Mouse (Mus musculus) midbrain, postnatal 0 days (tissue): ENCODE measurements around the gene Rcbtb1. TPM values are rescaled to one million over a fixed set of nuclear protein-coding genes. Genes with fewer than 3 reads are reported as not detected.
A peak's percentile ranks its signal among the peaks of the same experiment; 100 is the strongest.

Experiments used
- ATAC-seq: fragments of 200-750 bp; cut with Nextera tagmentation; 2 replicates; pipeline ENCODE4 v1.8.0; 2017; ENCODE audit warnings: moderate number of reproducible peaks, mild to moderate bottlenecking, moderate TSS enrichment, moderate library complexity; ENCODE audit not compliant: low FRiP score
- DNase-seq: peaks from one replicate; pipeline ENCODE4 v3.0.0-alpha.2; 2015; ENCODE audit warnings: low spot score
- H3K27ac ChIP-seq: fragments of 300-500 bp; sonication (generic); 2 replicates; pipeline ENCODE4 v1.5.1; 2014; ENCODE audit warnings: low read depth, mild to moderate bottlenecking, low read length, mixed read lengths
- H3K27me3 ChIP-seq: fragments of 300-500 bp; sonication (generic); 2 replicates; pipeline ENCODE4 v1.6.1; 2014; ENCODE audit warnings: low read length, control low read depth, mixed read lengths; ENCODE audit not compliant: insufficient read depth
- H3K36me3 ChIP-seq: fragments of 300-500 bp; sonication (generic); 2 replicates; pipeline ENCODE4 v1.6.1; 2014; ENCODE audit warnings: low read length, control low read depth, mixed read lengths; ENCODE audit not compliant: insufficient read depth
- H3K4me1 ChIP-seq: fragments of 300-500 bp; sonication (generic); 2 replicates; pipeline ENCODE4 v1.6.1; 2014; ENCODE audit warnings: mild to moderate bottlenecking, control low read depth, antibody characterized with exemption, low read length, mixed read lengths; ENCODE audit not compliant: insufficient read depth
- H3K4me2 ChIP-seq: fragments of 300-500 bp; sonication (generic); 2 replicates; pipeline ENCODE4 v1.6.1; 2014; ENCODE audit warnings: low read depth, mild to moderate bottlenecking, low read length, mixed read lengths; ENCODE audit not compliant: poor library complexity, severe bottlenecking
- H3K4me3 ChIP-seq: fragments of 300-500 bp; sonication (generic); 2 replicates; pipeline ENCODE4 v1.5.1; 2014; ENCODE audit warnings: low read depth, mild to moderate bottlenecking, low read length, moderate library complexity
- H3K9ac ChIP-seq: fragments of 300-500 bp; sonication (generic); replicated peaks from 2 replicates; pipeline ENCODE4 v1.6.1; 2014; ENCODE audit warnings: mild to moderate bottlenecking, low read length, moderate library complexity, mixed read lengths; ENCODE audit not compliant: poor library complexity, severe bottlenecking
- H3K9me3 ChIP-seq: fragments of 300-500 bp; sonication (generic); 2 replicates; pipeline ENCODE4 v1.6.1; 2016; ENCODE audit warnings: low read length, control low read depth
- CTCF ChIP-seq: IDR thresholded peaks from 2 replicates; pipeline ENCODE4 v1.5.1; 2016; ENCODE audit warnings: antibody characterized with exemption, mild to moderate bottlenecking
- whole genome bisulfite sequencing: fragments of 180-500 bp; shearing (Covaris S2); extraction: QIAGEN DNeasy Blood & Tissue Kit; methylation state at CpG from one replicate; pipeline ENCODE4 v1.1.7; 2014; 5-methylcytosine and 5-hydroxymethylcytosine counted together
- polyA plus RNA-seq: library from polyadenylated mRNA; unstranded; fragments of >200 nt; fragmentation: Nextera tagmentation; extraction: Ambion mirVana; gene quantifications from 2 replicates; pipeline ENCODE4 v1.2.1, GENCODE M21; 2015
- total RNA-seq: library from RNA; depleted of rRNA; stranded (reverse); fragments of >200 nt; gene quantifications from 2 replicates; pipeline ENCODE4 v1.2.3, GENCODE M21; 2014; rRNA removed

Rcbtb1 gene
- total RNA-seq = 32.1 and 41.4 TPM in 2 replicates
- 29.2 and 32.2 TPM in 2 replicates for polyA plus RNA-seq

DNA sequence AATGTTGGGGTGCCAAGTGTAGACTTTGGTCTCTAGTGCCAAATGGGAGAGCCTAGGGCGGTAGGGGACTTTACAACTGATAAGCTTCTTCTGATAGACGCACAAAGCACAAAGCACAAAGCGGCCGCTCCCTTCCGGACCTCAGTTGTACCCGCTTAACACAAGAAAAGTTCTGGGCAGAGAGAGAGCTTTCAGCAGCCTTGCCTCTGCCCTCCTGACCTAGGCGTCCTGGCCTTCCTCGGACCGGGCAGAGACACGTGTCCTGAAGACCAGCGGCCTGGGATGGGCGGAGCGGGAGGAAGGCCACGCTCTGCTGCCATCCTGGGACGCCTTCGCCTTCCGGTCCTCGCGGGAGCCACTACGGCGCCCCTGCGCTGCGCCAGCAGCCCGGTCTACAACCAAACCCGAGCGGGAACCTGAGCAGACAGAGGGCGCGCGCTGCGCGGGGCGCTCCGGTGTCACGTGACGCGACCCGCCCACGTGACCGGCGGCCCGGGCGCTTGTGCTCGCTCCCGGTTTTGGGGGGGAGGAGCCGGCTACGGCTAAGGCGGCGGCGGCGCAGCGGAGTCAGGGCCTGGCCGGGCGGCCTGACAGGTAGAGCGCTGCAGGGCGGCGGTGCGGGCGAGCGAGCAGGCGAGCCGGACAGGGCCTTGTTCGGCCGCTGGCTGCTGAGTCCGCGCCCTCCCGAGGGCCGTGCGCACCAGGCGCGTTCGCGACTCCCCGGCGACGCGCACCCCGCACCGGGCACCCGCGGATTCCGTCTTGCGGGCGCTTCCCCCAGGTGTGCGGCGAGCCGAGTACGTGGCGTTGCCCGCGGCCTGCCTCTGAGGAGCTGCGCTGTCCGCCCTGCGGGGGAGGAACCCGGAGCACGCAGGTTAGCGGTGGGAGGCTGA, at the start of gene Rcbtb1:
Gene Rcbtb1 (plus strand): TSS at position 499 of the 893 bp plus-strand sequence.
- H3K9me3 ChIP-seq = no peaks in the 10 kb centered on the region
- H3K4me2 ChIP-seq = peak within 1 kb of the TSS; percentile 76
- ATAC-seq = peak; percentile 94
- DNase-seq = peak; percentile 94
- TF ChIP-seq CTCF = peak; percentile 74
- peak within 1 kb of the TSS; percentile 89 for H3K9ac ChIP-seq
- peaks cover 8% of the 10 kb centered on the region for H3K4me1 ChIP-seq
- H3K27me3 ChIP-seq = no peaks in the 10 kb centered on the region
- H3K4me3 ChIP-seq = peak within 1 kb of the TSS; percentile 83
- no peaks in the 10 kb centered on the region for H3K36me3 ChIP-seq
- peak within 1 kb of the TSS; percentile 85 for H3K27ac ChIP-seq
- WGBS = under 1% methylated on average over 85 of the region's 96 CpGs

DNA sequence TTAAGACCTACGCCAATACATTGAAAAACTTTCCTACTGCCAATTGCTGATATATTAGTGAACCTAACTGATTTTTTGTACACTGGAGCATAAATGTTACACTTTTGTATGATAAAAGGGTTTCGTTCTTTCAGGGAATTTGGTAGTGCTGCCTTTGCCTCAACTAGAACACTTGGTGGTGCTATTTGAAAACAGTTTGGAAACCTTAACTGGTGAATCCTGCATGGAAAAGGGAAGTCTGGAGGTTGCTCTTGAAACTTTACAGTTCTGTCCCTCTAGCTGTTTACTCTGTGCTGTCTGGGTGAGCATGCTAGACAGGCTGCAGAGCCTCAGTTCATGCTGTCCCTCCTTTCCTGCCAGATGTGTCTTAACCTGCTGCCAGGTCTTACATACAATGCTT, 45.4 kb upstream of the Rcbtb1 start:
- 83% methylated on average over 2 of the region's 2 CpGs for WGBS
- no peaks in the 10 kb centered on the region for H3K27me3 ChIP-seq
- DNase-seq (peak; percentile 53), ATAC-seq (no peak)
- no peaks in the 10 kb centered on the region for H3K9me3 ChIP-seq
- peak; percentile 74 for TF ChIP-seq CTCF
- no peak overlapping the region for H3K4me3 ChIP-seq
- no peak overlapping the region for H3K9ac ChIP-seq
- H3K4me2 ChIP-seq = no peak overlapping the region
- no peaks in the 10 kb centered on the region for H3K36me3 ChIP-seq
- H3K27ac ChIP-seq = no peak overlapping the region
- H3K4me1 ChIP-seq = no peaks in the 10 kb centered on the region

DNA sequence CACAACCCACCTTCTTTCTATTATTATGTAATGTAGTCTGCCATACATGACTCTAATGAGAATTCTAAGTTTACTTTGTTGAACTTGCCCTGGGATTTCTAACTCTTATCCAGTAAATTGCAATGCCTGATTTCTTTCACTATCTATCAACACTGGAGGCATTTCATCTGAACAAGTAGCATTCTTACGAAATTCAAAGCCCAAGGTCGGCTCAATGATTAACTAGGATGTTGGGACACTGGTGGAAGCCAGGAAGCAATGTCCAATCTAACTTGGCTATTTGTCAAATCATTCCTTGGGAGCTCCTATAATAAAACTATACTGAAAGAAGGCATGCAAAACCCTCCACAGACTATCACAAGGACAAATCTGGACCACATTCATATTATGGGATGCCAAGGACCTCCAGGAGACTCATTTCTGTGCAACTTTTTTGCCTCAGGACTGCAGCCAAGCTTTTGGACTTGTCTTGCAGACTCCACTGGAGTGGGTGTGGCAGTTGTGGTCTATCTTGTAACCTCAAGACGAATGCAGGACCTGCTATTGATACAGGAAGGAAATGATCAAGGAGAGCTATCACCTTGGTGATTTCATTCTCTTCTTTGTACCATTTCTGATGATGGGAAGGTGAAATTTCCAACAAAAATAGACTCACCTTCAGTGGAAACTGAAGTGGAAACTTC, 43.9 kb upstream of the Rcbtb1 start:
- WGBS = 81% methylated on average over 3 of the region's 3 CpGs
- no peak for DNase-seq
- Histone ChIP-seq H3K27ac (no peak overlapping the region), H3K4me2 (no peak overlapping the region), H3K4me3 (no peak overlapping the region), H3K9me3 (no peaks in the 10 kb centered on the region), H3K4me1 (no peaks in the 10 kb centered on the region), H3K9ac (no peak overlapping the region), H3K36me3 (no peaks in the 10 kb centered on the region), H3K27me3 (no peaks in the 10 kb centered on the region)
- no peak for TF ChIP-seq CTCF
- no peak for ATAC-seq

DNA sequence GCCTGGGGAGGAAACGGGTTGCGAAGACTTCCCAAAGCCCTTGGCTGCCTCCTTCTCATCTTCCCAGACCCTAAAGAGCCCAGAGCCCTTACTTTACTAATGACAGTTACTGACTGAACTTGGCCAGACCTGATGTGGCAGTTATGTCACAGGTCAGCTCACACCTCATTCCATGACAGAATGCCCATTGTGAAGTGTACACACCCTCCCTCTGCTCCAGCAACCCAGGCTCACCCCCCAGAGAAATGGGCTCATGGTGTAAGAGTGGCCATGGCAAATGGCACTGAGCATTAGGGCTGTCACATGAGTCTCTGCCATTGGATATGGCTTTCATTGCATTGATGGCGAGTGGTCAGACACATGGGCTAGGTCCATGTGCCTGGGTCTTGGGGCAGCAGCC, 22.4 kb upstream of the Rcbtb1 start, which contains the start of gene Gm5142:
Gene Gm5142 (minus strand): TSS at position 101 of the 400 bp plus-strand sequence.
- WGBS = 96% methylated on average over 3 of the region's 3 CpGs
- H3K36me3 ChIP-seq = no peaks in the 10 kb centered on the region
- H3K9ac ChIP-seq = no peak within 1 kb of the TSS
- no peaks in the 10 kb centered on the region for H3K9me3 ChIP-seq
- no peaks in the 10 kb centered on the region for H3K4me1 ChIP-seq
- H3K27me3 ChIP-seq = no peaks in the 10 kb centered on the region
- H3K27ac ChIP-seq = no peak within 1 kb of the TSS
- H3K4me3 ChIP-seq = no peak within 1 kb of the TSS
- H3K4me2 ChIP-seq = no peak within 1 kb of the TSS
- no peak for TF ChIP-seq CTCF
- DNase-seq (no peak), ATAC-seq (no peak)

DNA sequence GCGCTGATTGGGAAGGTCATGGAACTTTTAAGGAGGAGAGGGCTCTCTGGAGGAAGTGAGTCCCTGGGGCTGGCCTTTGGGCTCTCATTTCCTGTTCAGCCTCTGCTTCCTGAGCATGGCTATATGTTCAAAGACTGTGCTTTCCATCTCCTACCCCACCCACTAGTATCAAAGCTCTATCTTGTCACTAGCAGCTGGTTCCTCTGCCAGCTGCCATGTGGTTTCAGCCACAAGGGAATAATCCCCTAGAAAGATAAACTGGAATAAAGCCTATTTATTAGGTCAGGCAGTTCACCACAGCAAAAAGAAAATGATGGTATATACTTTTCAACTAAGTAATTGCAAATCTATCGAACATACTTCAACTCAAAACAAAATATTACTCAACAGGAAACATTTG, 18.3 kb upstream of the Rcbtb1 start:
- ATAC-seq (no peak), DNase-seq (no peak)
- no peaks in the 10 kb centered on the region for H3K9me3 ChIP-seq
- no peak overlapping the region for H3K4me3 ChIP-seq
- no peak for TF ChIP-seq CTCF
- H3K27ac ChIP-seq = no peak overlapping the region
- H3K9ac ChIP-seq = no peak overlapping the region
- no peaks in the 10 kb centered on the region for H3K36me3 ChIP-seq
- no peaks in the 10 kb centered on the region for H3K27me3 ChIP-seq
- WGBS = 79% methylated on average over 2 of the region's 2 CpGs
- H3K4me2 ChIP-seq = no peak overlapping the region
- H3K4me1 ChIP-seq = no peaks in the 10 kb centered on the region

DNA sequence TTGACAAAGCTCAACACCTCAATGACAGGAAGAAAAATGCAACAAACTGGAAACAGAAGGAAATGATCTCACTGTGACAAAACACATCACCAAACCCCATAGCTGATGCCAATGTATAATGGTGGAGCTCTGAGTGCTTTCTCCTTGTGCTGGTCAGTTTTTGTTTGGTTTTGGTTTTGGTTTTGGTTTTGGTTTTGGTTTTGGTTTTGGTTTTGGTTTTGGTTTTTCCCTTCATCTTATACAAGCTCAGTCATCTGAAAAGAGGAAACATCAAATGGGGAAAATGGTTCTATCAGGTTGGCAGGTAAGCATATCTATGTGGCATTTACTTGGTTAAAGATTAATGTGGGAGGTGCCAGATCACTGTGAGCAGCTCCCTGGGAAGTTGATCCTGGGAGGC, 15.5 kb upstream of the Rcbtb1 start:
- Histone ChIP-seq H3K36me3 (no peaks in the 10 kb centered on the region), H3K27me3 (no peaks in the 10 kb centered on the region), H3K9me3 (no peaks in the 10 kb centered on the region), H3K4me1 (no peaks in the 10 kb centered on the region), H3K4me3 (no peak overlapping the region), H3K4me2 (no peak overlapping the region), H3K27ac (no peak overlapping the region), H3K9ac (no peak overlapping the region)
- ATAC-seq (no peak), DNase-seq (no peak)
- no peak for TF ChIP-seq CTCF
